Mouse (Mus musculus): ENCODE results near the gene Kif2c.
"Not testable (repeated sequence)": the region's sequence is repeated elsewhere in the genome, so short reads cannot be mapped to it uniquely, and the experiment has no call there.

Gene Kif2c

GRCm38 (mm10) chr4:117189382-117189855 lies 7.0 kb upstream of the Kif2c start:
- in situ Hi-C loops (cut with MseI, MboI) = no loop called here

- in situ Hi-C loops (cut with MseI, MboI) = no loop called here
Observed at GRCm38 (mm10) chr4:117188969-117189368, 6.5 kb upstream of the Kif2c start.

- in situ Hi-C loops (cut with MseI, MboI) = not testable (repeated sequence)
Observed at GRCm38 (mm10) chr4:117182759-117183096, 289 bp upstream of the Kif2c start.

- in situ Hi-C loops (cut with MseI, MboI) = no loop called here
Observed at GRCm38 (mm10) chr4:117169936-117170335, 12.5 kb downstream of the Kif2c start.

- in situ Hi-C loops (cut with MseI, MboI) = no loop called here
Observed at GRCm38 (mm10) chr4:117161183-117161582, 21.3 kb downstream of the Kif2c start.

GRCm38 (mm10) chr4:117159666-117160065 lies 22.8 kb downstream of the Kif2c start:
- in situ Hi-C loops (cut with MseI, MboI) = no loop called here

- in situ Hi-C loops (cut with MseI, MboI) = no loop called here
Observed at GRCm38 (mm10) chr4:117156372-117156771, 26.1 kb downstream of the Kif2c start.

- in situ Hi-C loops (cut with MseI, MboI) = no loop called here
Observed at GRCm38 (mm10) chr4:117155792-117156355, 26.6 kb downstream of the Kif2c start, which contains the start of gene Rps8. TSS of gene Rps8 (minus strand) at chr4:117156243.

GRCm38 (mm10) chr4:117155020-117155791 lies 27.2 kb downstream of the Kif2c start:
- in situ Hi-C loops (cut with MseI, MboI) = no loop called here

- in situ Hi-C loops (cut with MseI, MboI) = no loop called here
Observed at GRCm38 (mm10) chr4:117152714-117153113, 29.7 kb downstream of the Kif2c start.

GRCm38 (mm10) chr4:117151416-117151815 lies 31.0 kb downstream of the Kif2c start:
- in situ Hi-C loops (cut with MseI, MboI) = no loop called here

- in situ Hi-C loops (cut with MseI, MboI) = no loop called here
Observed at GRCm38 (mm10) chr4:117150212-117150733, 32.2 kb downstream of the Kif2c start.

GRCm38 (mm10) chr4:117149291-117150211 lies 32.9 kb downstream of the Kif2c start:
- in situ Hi-C loops (cut with MseI, MboI) = no loop called here

- in situ Hi-C loops (cut with MseI, MboI) = no loop called here
Observed at GRCm38 (mm10) chr4:117148815-117149214, 33.6 kb downstream of the Kif2c start.

GRCm38 (mm10) chr4:117148047-117148713 lies 34.3 kb downstream of the Kif2c start:
- in situ Hi-C loops (cut with MseI, MboI) = no loop called here

GRCm38 (mm10) chr4:117146176-117146575 lies 36.3 kb downstream of the Kif2c start:
- in situ Hi-C loops (cut with MseI, MboI) = no loop called here

GRCm38 (mm10) chr4:117145248-117145647 lies 37.2 kb downstream of the Kif2c start:
- in situ Hi-C loops (cut with MseI, MboI) = no loop called here

GRCm38 (mm10) chr4:117143023-117143422 lies 39.4 kb downstream of the Kif2c start:
- in situ Hi-C loops (cut with MseI, MboI) = loop anchor here in 1 of 2 experiments (5.0 kb wide), 1 partner anchor 41 kb away; no protein-coding TSS in a partner anchor

- in situ Hi-C loops (cut with MseI, MboI) = loop anchor here in 1 of 2 experiments (5.0 kb wide), 1 partner anchor 38 kb away; no protein-coding TSS in a partner anchor
Observed at GRCm38 (mm10) chr4:117140613-117141012, 41.8 kb downstream of the Kif2c start.

- in situ Hi-C loops (cut with MseI, MboI) = loop anchor here in 1 of 2 experiments (5.0 kb wide), 1 partner anchor 37 kb away; no protein-coding TSS in a partner anchor
Observed at GRCm38 (mm10) chr4:117139217-117139612, 43.2 kb downstream of the Kif2c start.

All from mouse trophoblast stem cell (cell line).